Mouse (Mus musculus) olfactory bulb, adult 2 months (tissue): ENCODE results near the gene Crx. TPM values are rescaled to one million over a fixed set of nuclear protein-coding genes. Genes with fewer than 3 reads are reported as not detected.

Experiments
- H3K27ac ChIP-seq: fragments of 200-500 bp; 2 replicates; pipeline ENCODE4 v1.5.1; 2012; ENCODE audit warnings: low read depth, low read length; ENCODE audit not compliant: insufficient read depth
- H3K4me1 ChIP-seq: fragments of 200-500 bp; 2 replicates; pipeline ENCODE4 v1.6.1; 2012; ENCODE audit warnings: low read length; ENCODE audit not compliant: control insufficient read depth, insufficient read depth
- H3K4me3 ChIP-seq: fragments of 200-500 bp; 2 replicates; pipeline ENCODE4 v1.5.1; 2012; ENCODE audit warnings: mild to moderate bottlenecking, low read depth, low read length, moderate library complexity; ENCODE audit not compliant: insufficient read depth
- CTCF ChIP-seq: fragments of 200-500 bp; IDR thresholded peaks from 2 replicates; pipeline ENCODE4 v1.5.1; 2012; ENCODE audit warnings: low read depth, mild to moderate bottlenecking, low read length, moderate library complexity; ENCODE audit not compliant: insufficient read depth
- POLR2A ChIP-seq: fragments of 200-500 bp; IDR thresholded peaks from 2 replicates; pipeline ENCODE4 v1.6.1; 2012; ENCODE audit warnings: mild to moderate bottlenecking, low read depth, low read length, moderate library complexity; ENCODE audit not compliant: insufficient read depth
- WGBS: fragments of 180-500 bp; shearing (Covaris S2); methylation state at CpG from one replicate; pipeline ENCODE4 v1.1.7; 2018; 5-methylcytosine and 5-hydroxymethylcytosine counted together
- polyA plus RNA-seq: library from polyadenylated mRNA; stranded (reverse); fragments of >200 nt; gene quantifications from 2 replicates; pipeline ENCODE4 v1.2.4, GENCODE M21; 2012; ENCODE audit warnings: low replicate concordance; ENCODE audit not compliant: missing spikeins, insufficient read depth, insufficient read length

The Crx gene
- polyA plus RNA-seq, 1 experiment, result not detected

- 86% methylated on average over 2 of the region's 2 CpGs for WGBS
- Histone ChIP-seq H3K27ac (no peak within 1 kb of the TSS), H3K4me3 (no peak within 1 kb of the TSS), H3K4me1 (no peaks in the 10 kb centered on the region)
- TF ChIP-seq CTCF (no peak), POLR2A (no peak)
Measured at GRCm38 (mm10) chr7:15882317-15882716, 2.5 kb upstream of the Crx start, which contains the start of gene Crxos. Gene Crxos, plus strand, starts transcription at chr7:15882617.

GRCm38 (mm10) chr7:15881831-15882230 lies 2.1 kb upstream of the Crx start:
- Histone ChIP-seq H3K27ac (no peak overlapping the region), H3K4me1 (no peaks in the 10 kb centered on the region), H3K4me3 (no peak overlapping the region)
- TF ChIP-seq POLR2A (no peak), CTCF (no peak)
- 53% methylated on average over 3 of the region's 3 CpGs for WGBS

DNA sequence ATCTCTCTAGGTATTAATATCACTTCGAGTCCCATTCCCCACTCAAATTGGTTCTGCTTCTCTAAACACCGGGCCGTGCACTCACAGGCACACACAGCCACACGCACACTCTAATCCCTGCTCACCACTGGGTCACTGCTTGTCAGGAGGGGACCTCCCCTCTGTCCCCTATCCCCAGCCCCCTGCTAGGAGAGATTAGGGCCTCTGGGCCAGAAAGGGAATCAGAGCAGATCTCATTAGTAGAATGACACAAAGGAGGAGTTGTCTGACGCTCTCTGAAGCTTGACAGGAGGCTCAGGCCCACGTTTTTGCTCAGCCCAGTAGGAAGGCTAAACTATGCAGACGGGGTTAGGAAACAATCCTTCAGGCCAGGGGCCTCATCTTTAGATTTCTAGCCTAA lies 1.6 kb upstream of the Crx start:
- Histone ChIP-seq H3K4me1 (no peaks in the 10 kb centered on the region), H3K4me3 (no peak overlapping the region), H3K27ac (no peak overlapping the region)
- 11% methylated on average over 7 of the region's 7 CpGs for WGBS
- TF ChIP-seq CTCF, result no peak
- no peak for TF ChIP-seq POLR2A

- Histone ChIP-seq H3K4me3 (no peak overlapping the region), H3K4me1 (no peaks in the 10 kb centered on the region), H3K27ac (no peak overlapping the region)
- no peak for TF ChIP-seq CTCF
- no peak for TF ChIP-seq POLR2A
- 58% methylated on average over 4 of the region's 4 CpGs for WGBS
Measured at GRCm38 (mm10) chr7:15864104-15864503, 15.7 kb downstream of the Crx start.

- Histone ChIP-seq H3K4me3 (no peak overlapping the region), H3K4me1 (no peaks in the 10 kb centered on the region), H3K27ac (no peak overlapping the region)
- TF ChIP-seq CTCF (no peak), POLR2A (no peak)
- 40% methylated on average over 2 of the region's 2 CpGs for WGBS
Measured at GRCm38 (mm10) chr7:15859657-15860056, 20.1 kb downstream of the Crx start.

- TF ChIP-seq POLR2A, result no peak
- Histone ChIP-seq H3K4me1 (no peaks in the 10 kb centered on the region), H3K27ac (no peak within 1 kb of the TSS), H3K4me3 (no peak within 1 kb of the TSS)
- 88% methylated on average over 3 of the region's 3 CpGs for WGBS
Measured at GRCm38 (mm10) chr7:15839578-15839977, 40.2 kb downstream of the Crx start, which contains the start of gene Obox6. Gene Obox6, minus strand, starts transcription at chr7:15839678.

Other genes starting within 250 kb of the Crx start
- gene Obox3, start 240.1 kb downstream of the Crx start, polyA plus RNA-seq, result not detected in 2 replicates
- gene Obox5, start 129.8 kb downstream of the Crx start, polyA plus RNA-seq, result not detected in 2 replicates
- not detected in 2 replicates for gene Obox6, start 40.3 kb downstream of the Crx start, polyA plus RNA-seq
- gene Crxos, start 2.6 kb upstream of the Crx start, polyA plus RNA-seq, result not detected in 2 replicates
- 430 TPM in 1 of 2 replicates, not detected in the other for gene Selenow, start 42.4 kb upstream of the Crx start, polyA plus RNA-seq
- not detected in 2 replicates for gene Nop53, start 66.1 kb upstream of the Crx start, polyA plus RNA-seq
- not detected in 2 replicates for gene Ehd2, start 87.6 kb upstream of the Crx start, polyA plus RNA-seq
- not detected in 2 replicates for gene Bicra, start 168.0 kb upstream of the Crx start, polyA plus RNA-seq
- gene Zfp541, start 181.8 kb upstream of the Crx start, polyA plus RNA-seq, result not detected in 2 replicates
- gene Napa, start 218.5 kb upstream of the Crx start, polyA plus RNA-seq, result not detected in 2 replicates
- gene Kptn, start 239.9 kb upstream of the Crx start, polyA plus RNA-seq, result not detected in 2 replicates
- not detected in 2 replicates for gene Slc8a2, start 249.9 kb upstream of the Crx start, polyA plus RNA-seq